Mouse (Mus musculus): ENCODE measurements around the gene Tma7.

- TF ChIP-seq CTCF (IDR thresholded peaks at IDR 0.05; ENCODE audit: low read depth, low read length) (no peak), POLR2A (IDR thresholded peaks at IDR 0.05; ENCODE audit: insufficient read depth, low read length) (no peak)
These were observed 50.0 kb downstream of the Tma7 start for GRCm38 (mm10) chr9:109032435-109032834.

Measured in ES-Bruce4 (cell line).